Mouse (Mus musculus) WW6 (cell line): ENCODE measurements at regions not wholly inside any gene's neighbourhood (a gene's known extent, or its start where the extent isn't known, plus 50 kb on each side); places are given as distances from the start of the nearest gene placed in this dataset.

ENCODE experiments used
- DNase-seq: peaks from one replicate; pipeline ENCODE4 v3.0.0-alpha.2; 2013; ENCODE audit warnings: low read depth, low spot score

- DNase-seq = no peak
Measured at GRCm38 (mm10) chr5:111944972-111945285, 211.2 kb downstream of the Gm26897 start.

GRCm38 (mm10) chr5:111946281-111946680 lies 212.6 kb downstream of the Gm26897 start:
- no peak for DNase-seq

- DNase-seq = no peak
Measured at GRCm38 (mm10) chr5:111957698-111958097, 224.0 kb downstream of the Gm26897 start.

GRCm38 (mm10) chr5:111958226-111958625 lies 224.5 kb downstream of the Gm26897 start:
- DNase-seq = no peak

- DNase-seq = no peak
Measured at GRCm38 (mm10) chr5:111965311-111965710, 231.6 kb downstream of the Gm26897 start.

- DNase-seq = no peak
Measured at GRCm38 (mm10) chr5:111968121-111968520, 234.4 kb downstream of the Gm26897 start.

- DNase-seq = no peak
Measured at GRCm38 (mm10) chr5:111968701-111969100, 235.0 kb downstream of the Gm26897 start.

- no peak for DNase-seq
Measured at GRCm38 (mm10) chr5:111971193-111971592, 237.5 kb downstream of the Gm26897 start.

- no peak for DNase-seq
Measured at GRCm38 (mm10) chr5:111971952-111972351, 238.2 kb downstream of the Gm26897 start.

GRCm38 (mm10) chr5:111975686-111976085 lies 242.0 kb downstream of the Gm26897 start:
- DNase-seq = no peak

GRCm38 (mm10) chr5:111979601-111980000 lies 245.9 kb downstream of the Gm26897 start:
- no peak for DNase-seq

- no peak for DNase-seq
Measured at GRCm38 (mm10) chr5:111982106-111982505, 248.4 kb downstream of the Gm26897 start.

- no peak for DNase-seq
Measured at GRCm38 (mm10) chr5:111985997-111986396, 252.3 kb downstream of the Gm26897 start.

GRCm38 (mm10) chr5:111987036-111987435 lies 253.3 kb downstream of the Gm26897 start:
- DNase-seq = no peak

- DNase-seq = no peak
Measured at GRCm38 (mm10) chr5:111991805-111992204, 258.1 kb downstream of the Gm26897 start.

GRCm38 (mm10) chr5:111993221-111993620 lies 259.1 kb downstream of the Cryba4 start:
- no peak for DNase-seq

- DNase-seq = no peak
Measured at GRCm38 (mm10) chr5:111993930-111994329, 258.4 kb downstream of the Cryba4 start.

- DNase-seq = no peak
Measured at GRCm38 (mm10) chr5:111996806-111997205, 255.5 kb downstream of the Cryba4 start.

GRCm38 (mm10) chr5:112001742-112002701 lies 250.3 kb downstream of the Cryba4 start:
- DNase-seq = no peak

GRCm38 (mm10) chr5:112002856-112003660 lies 249.3 kb downstream of the Cryba4 start:
- DNase-seq = no peak

GRCm38 (mm10) chr5:112004041-112004440 lies 248.3 kb downstream of the Cryba4 start:
- DNase-seq = no peak

GRCm38 (mm10) chr5:112012505-112013164 lies 239.7 kb downstream of the Cryba4 start:
- DNase-seq = no peak
